Mouse (Mus musculus): ENCODE measurements around the gene Kcnmb2.

Gene Kcnmb2

DNA sequence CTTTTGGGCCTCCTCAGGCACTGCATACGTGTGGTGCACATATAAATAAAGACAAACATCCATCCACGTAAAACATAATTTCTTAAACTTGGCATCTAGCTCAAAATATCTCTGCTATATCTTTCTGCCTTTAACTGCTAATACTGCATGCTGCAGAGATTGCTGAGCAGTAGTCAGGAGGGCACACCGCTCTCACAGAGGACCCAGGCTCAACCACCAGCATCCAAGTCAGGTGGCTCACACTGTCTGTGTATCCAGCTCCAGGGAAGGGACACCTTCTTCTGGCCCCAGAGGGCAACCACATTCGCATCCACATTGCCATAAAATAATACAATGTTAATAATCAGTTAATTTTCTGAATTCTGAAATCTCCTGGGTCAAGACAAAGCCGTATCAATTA lies 241.9 kb downstream of the Kcnmb2 start:
- DNase-seq (ENCODE audit: low spot score), result no peak

DNA sequence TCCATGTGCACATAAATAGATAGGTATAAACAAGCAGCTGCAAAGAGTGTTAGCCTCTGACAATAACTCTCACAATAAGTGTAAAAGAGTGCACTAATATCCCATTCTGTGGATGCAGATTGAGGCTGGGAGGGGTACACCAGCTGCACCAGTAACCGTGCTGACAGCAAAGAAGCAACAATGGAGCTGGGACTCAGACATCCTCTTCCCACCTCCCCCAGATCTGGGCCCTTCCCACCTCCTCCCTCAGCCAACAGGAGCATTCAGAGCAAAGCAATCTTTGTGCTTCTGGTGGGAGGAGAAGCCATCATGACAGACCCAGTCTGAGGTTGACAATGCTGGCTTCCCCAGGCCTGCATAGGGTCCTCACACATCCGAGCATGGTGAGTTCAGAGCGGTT lies 242.3 kb downstream of the Kcnmb2 start:
- no peak for DNase-seq (ENCODE audit: low spot score)

DNA sequence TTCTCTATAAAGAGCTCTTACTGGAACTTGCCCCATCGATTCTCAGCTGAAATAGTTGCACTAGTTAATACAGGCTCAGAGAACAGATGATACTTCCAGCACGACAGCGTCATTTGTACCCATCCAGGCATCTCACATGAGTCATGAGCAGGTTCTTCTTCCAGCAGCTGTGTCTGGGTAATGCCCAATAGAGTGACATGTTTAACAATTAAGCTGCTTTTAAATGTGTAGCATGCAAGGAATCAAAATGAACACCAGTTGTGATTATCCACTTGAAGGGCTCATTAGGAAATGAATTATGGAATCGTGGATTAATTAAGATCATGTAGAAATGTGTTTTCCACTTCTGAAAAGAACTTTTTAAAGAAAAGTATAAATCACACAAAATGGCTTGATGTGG lies 245.4 kb downstream of the Kcnmb2 start:
- no peak for DNase-seq (ENCODE audit: low spot score)

DNA sequence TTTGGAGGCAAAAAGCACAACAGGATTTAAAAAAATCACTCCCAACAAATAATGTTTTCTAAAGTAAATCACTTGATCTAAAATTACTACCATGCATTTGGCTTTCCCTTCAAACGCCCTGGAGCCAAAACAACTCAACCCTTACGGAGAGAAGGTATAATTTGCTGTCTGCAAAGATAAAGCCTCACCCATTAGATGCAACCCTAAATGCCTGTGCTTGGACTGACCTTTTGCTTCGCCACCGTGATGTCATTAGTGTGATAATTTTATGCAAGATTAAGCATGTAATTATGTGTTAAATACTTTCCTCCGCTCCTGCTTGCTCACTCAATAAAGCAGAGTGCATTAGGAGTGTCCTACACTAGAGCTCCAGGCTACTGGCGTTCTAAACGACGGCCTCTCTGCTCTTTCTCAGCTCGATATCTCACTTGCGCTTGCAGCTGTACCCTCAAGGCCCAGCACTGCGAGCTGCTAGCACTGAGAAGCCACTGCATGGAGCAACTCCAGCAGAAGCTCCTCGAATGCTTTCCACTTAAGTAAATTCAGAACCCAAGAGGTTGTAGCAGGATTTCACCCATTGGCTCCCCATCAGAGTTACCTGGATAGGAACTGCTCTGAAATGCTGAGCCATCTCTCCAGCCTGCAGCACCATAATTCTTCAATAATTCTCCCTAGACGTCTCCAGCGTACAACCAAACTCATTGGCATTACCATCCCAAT lies 247.7 kb downstream of the Kcnmb2 start:
- DNase-seq (ENCODE audit: low spot score), result no peak

DNA sequence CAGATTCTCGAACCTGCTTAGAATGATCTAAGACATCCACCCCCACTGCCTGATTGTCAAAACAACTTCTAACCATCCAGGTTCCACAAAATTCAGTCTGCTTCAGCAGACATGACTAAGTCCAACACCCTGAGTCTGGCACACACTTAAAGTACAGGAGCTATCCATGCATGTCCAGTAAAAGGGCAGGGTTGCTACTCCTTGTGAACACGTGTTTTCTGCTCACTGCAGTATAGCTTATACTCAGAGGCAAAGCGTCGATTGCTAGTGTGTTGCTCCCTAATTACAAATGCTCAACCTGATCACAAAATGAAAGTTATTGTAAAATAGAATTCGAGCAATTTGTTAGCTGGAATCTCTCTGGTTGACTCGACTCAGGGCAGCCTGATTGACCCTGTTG lies 278.2 kb downstream of the Kcnmb2 start:
- DNase-seq (ENCODE audit: low spot score), result no peak

DNA sequence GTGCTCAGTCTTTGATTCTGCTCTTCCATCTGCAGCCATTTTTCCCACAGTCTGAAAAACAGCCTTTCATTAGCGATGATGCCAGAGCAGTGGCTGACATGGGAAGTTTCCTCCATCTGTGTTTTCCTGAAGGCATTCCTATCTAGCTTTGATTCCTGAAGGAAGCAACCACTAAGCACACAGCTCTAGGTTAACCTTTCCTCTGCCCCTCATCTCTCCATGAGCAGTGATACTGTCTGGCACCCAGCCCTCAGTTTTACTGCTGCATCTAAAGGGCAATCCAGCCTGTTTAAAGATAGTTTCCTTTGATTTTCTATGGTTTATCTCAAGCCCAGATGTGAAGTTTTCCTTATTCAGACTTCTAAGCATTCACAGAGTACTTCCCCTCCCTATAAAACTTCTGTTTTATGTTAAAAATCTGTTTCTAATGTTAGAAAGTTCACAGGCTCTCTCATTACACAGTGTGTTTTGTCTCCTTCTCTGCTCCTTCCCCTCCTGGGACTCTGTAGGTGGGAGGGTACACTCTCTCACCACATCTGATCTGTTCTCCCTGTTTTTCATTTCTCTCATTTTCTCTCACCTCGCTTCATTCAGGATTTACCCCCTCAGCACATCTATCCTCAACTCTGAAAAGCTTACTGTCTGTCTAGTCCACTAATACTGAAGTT lies 283.7 kb downstream of the Kcnmb2 start:
- DNase-seq (ENCODE audit: low spot score), result no peak

DNA sequence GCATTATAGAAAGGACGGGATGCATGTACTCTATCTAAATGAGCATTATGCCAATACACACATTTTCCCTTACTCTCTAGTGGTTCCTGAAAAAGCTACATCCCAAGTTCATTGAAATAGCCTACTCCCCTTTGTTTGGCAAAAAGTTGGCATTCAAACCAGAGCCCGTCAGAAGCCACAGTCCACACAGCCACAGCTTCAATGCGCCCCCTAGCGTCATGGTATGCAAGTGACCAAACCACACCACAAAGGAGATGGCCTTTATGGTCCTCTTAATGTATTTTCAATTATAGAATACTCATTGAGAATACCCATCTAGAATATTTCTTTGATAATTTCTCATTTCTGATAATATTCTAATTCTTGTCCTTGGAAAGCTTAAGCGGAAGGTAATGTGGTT lies 286.2 kb downstream of the Kcnmb2 start:
- no peak for DNase-seq (ENCODE audit: low spot score)

DNA sequence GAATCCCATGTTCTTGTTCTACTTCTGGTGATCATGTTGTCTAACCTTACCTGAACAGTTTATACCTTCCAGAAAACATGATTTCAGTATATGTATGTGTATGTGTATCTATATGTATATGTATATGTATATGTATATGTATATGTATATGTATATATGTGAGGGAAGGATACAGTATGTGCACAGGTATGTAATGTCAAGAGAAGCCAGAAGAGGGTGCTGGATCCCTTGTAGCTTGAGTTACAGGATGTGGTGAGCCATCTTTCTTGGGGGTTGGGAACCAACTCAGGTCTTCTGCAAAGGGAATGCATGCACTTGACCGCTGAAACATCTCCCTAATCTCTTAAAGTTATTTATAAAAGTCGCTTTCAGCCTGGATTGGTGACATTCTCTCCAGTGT lies 286.6 kb downstream of the Kcnmb2 start:
- no peak for DNase-seq (ENCODE audit: low spot score)

DNA sequence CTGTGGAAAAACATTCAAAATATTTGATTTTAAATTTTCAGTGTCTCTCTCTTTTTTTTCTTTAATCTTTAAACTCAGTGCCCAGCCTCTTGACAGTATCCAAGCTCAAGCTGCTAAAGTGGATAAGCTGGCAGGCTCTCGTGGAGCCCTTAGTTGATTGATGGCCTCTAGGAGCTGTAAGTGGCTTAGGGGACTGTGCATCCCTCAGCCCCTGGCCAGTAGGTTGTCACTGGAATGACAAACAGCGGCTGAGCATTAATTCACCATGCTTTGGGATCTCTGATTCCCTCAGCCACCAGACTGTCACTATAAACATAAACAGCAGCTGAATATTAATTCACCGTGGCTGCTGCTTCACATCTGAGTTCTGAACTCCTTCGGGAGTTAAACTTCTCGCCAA lies 287.6 kb downstream of the Kcnmb2 start:
- no peak for DNase-seq (ENCODE audit: low spot score)

DNA sequence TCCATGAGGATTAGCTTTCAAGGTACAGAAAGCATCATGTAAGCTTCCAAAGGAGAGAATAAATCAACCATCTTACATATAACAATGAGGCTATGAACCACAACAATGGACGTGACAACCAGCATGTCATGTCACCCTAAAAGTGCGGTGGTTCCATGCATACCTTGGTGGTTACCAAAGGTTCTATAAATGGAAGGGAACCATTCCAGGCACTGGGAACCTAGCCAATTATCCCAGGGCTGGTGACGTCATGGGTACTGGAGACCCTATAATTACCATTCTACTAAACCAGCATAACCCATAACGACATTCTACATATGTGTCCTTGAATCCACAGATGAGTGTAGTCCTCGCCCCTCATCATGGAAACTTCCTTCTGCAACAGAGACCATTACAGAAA lies 291.7 kb downstream of the Kcnmb2 start:
- DNase-seq (ENCODE audit: low spot score), result no peak

DNA sequence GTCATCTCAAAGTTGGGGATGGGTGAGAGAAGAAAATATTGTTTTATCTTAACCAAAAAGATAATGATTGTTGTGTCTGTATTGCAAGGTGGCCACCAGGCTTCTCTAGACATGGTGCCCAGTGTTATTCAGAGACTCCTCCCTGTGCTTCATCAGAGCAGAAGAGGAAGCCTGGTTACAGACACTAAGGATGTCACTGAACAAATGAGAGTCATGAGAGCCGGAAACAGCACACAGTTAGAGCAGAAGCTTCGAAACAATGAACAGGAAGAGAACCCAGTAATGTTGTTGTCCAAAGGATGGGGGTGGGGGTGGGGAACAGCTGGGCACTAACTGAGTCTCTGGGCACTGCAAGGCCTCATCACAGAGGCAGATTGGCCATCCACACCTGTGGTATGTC lies 324.4 kb downstream of the Kcnmb2 start:
- no peak for DNase-seq (ENCODE audit: low spot score)

DNA sequence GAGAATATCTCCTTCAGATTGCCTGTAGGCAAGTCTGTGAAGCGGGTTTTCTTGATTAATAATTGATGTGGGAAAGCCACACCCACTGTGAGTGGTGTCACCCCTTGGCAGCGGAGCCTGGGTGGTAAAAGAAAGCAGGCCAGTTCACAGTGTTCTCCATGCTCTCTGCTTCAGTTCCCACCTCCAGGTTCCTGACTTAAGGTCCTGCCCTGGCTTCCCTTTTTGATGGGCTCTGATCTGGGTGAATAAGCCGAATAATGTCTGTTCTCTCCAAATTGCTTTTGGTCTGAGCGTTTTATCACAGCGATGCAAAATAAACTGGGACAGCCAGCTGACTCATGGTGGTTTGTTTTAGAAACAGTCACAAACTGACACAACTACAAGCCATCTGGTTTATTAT lies 334.5 kb downstream of the Kcnmb2 start:
- no peak for DNase-seq (ENCODE audit: low spot score)

Data from MN1 (cell line).